Mouse (Mus musculus) olfactory bulb, adult 2 months (tissue): ENCODE results near the gene Ppm1h.

Source experiments
- CTCF ChIP-seq: fragments of 200-500 bp; IDR thresholded peaks from 2 replicates; pipeline ENCODE4 v1.5.1; 2012; ENCODE audit warnings: low read depth, mild to moderate bottlenecking, low read length, moderate library complexity; ENCODE audit not compliant: insufficient read depth
- POLR2A ChIP-seq: fragments of 200-500 bp; IDR thresholded peaks from 2 replicates; pipeline ENCODE4 v1.6.1; 2012; ENCODE audit warnings: mild to moderate bottlenecking, low read depth, low read length, moderate library complexity; ENCODE audit not compliant: insufficient read depth

GRCm38 (mm10) chr10:122760469-122761307, 82.1 kb downstream of the Ppm1h start:
- TF ChIP-seq CTCF, result no peak
- no peak for TF ChIP-seq POLR2A
